Comparison of ENCODE assay signal across 10 mouse cellular contexts in genomic region chr14:41087509-41087908, GRCm38 (mm10). TPM values are rescaled to one million over a fixed set of nuclear protein-coding genes. Genes with fewer than 3 reads are reported as not detected.
DNase-seq lines count a peak whose midpoint lies in the region; ATAC-seq and TF ChIP-seq lines count a peak whose summit lies in the region.
"Had no signal": no experiment of that assay in that cellular context is flagged by ENCODE, and none has a peak within 500 bp of the region (broad histone marks: within the 10 kb centered on the region; RNA-seq: fewer than 3 reads in every experiment).

No protein-coding gene starts in this region.

- H3K9me3 ChIP-seq in midbrain, postnatal 0 days (ENCODE audit: low read length) = no peaks in the 10 kb centered on the region
- H3K9me3 ChIP-seq in midbrain, embryonic 13.5 days = no peaks in the 10 kb centered on the region
- H3K9me3 ChIP-seq: embryonic facial prominence, embryonic 15.5 days had no signal

- H3K27ac ChIP-seq in midbrain, postnatal 0 days (ENCODE audit: low read depth, low read length) = no peak overlapping the region
- H3K27ac ChIP-seq in midbrain, embryonic 13.5 days = no peak overlapping the region
- H3K27ac ChIP-seq: embryonic facial prominence, embryonic 15.5 days had no signal

- no peak overlapping the region for H3K9ac ChIP-seq in midbrain, postnatal 0 days (replicated peaks; ENCODE audit: low read length, poor library complexity, severe bottlenecking)
- no peak overlapping the region for H3K9ac ChIP-seq in midbrain, embryonic 13.5 days (replicated peaks)
- H3K9ac ChIP-seq: embryonic facial prominence, embryonic 15.5 days had no signal

- no peak for ATAC-seq in midbrain, postnatal 0 days (ENCODE audit: low FRiP score)
- ATAC-seq in midbrain, embryonic 13.5 days = no peak
- ATAC-seq in common myeloid progenitor, adult 5-6 weeks (replicated peaks; ENCODE audit: low read depth, poor library complexity, severe bottlenecking) = peak; percentile 69; the same call in 1 of the 2 replicates

- H3K36me3 ChIP-seq in midbrain, postnatal 0 days (ENCODE audit: insufficient read depth, low read length) = no peaks in the 10 kb centered on the region
- no peaks in the 10 kb centered on the region for H3K36me3 ChIP-seq in midbrain, embryonic 13.5 days
- H3K36me3 ChIP-seq: embryonic facial prominence, embryonic 15.5 days had no signal

- WGBS in midbrain, postnatal 0 days = 79% methylated on average over 1 of the region's 1 CpGs
- WGBS in midbrain, embryonic 13.5 days = 87% methylated on average over 1 of the region's 1 CpGs

- H3K4me3 ChIP-seq in midbrain, postnatal 0 days (ENCODE audit: low read depth, low read length) = no peak overlapping the region
- no peak overlapping the region for H3K4me3 ChIP-seq in midbrain, embryonic 13.5 days (replicated peaks)
- H3K4me3 ChIP-seq: embryonic facial prominence, embryonic 15.5 days had no signal

- peak; percentile 30 for TF ChIP-seq CTCF in midbrain, postnatal 0 days (IDR thresholded peaks at IDR 0.05)

- no peak overlapping the region for H3K4me2 ChIP-seq in midbrain, postnatal 0 days (ENCODE audit: low read depth, low read length, poor library complexity, severe bottlenecking)
- H3K4me2 ChIP-seq in midbrain, embryonic 13.5 days (replicated peaks) = no peak overlapping the region
- H3K4me2 ChIP-seq: embryonic facial prominence, embryonic 15.5 days had no signal

- DNase-seq in cerebellum, postnatal 25 days = peak; percentile 9 to 32
- DNase-seq in cerebellum, postnatal 4 days (ENCODE audit: low spot score in 2 of 2) = no peak
- no peak for DNase-seq in midbrain, postnatal 0 days (ENCODE audit: low spot score)
- peak; percentile 10 for DNase-seq in retina, embryonic 14.5 days (ENCODE audit: low spot score)
- DNase-seq in right cerebral cortex, postnatal 25 days = no peak
- no peak for DNase-seq in ovary, adult 18-20 months (ENCODE audit: low spot score)
- DNase-seq: heart, postnatal 10 days had no signal

- H3K27me3 ChIP-seq in midbrain, postnatal 0 days (ENCODE audit: insufficient read depth, low read length) = no peaks in the 10 kb centered on the region
- no peaks in the 10 kb centered on the region for H3K27me3 ChIP-seq in midbrain, embryonic 13.5 days
- H3K27me3 ChIP-seq: embryonic facial prominence, embryonic 15.5 days had no signal

- no peaks in the 10 kb centered on the region for H3K4me1 ChIP-seq in midbrain, postnatal 0 days (ENCODE audit: insufficient read depth, low read length)
- H3K4me1 ChIP-seq in midbrain, embryonic 13.5 days (replicated peaks) = no peaks in the 10 kb centered on the region
- H3K4me1 ChIP-seq: embryonic facial prominence, embryonic 15.5 days had no signal

RNA-seq across cellular contexts. Expression of gene Dydc1, which starts 14.8 kb away (rescaled TPM):
- total RNA-seq in midbrain, postnatal 0 days (2014; rRNA removed) = 0.33 TPM in 1 of 2 replicates, not detected in the other
- 0.23 TPM in 1 of 2 replicates, not detected in the other for polyA plus RNA-seq in midbrain, postnatal 0 days (2015; fragmentation: Nextera tagmentation; extraction: Ambion mirVana)
- not detected in 2 replicates for polyA plus RNA-seq in midbrain, embryonic 13.5 days (2015; fragmentation: Nextera tagmentation; extraction: Ambion mirVana)
- total RNA-seq in common myeloid progenitor, adult 5-6 weeks (2017) = not detected in 2 replicates
- total RNA-seq: heart, postnatal 10 days had no signal

RNA-seq across cellular contexts. Expression of gene Mat1a, which starts 17.3 kb away (rescaled TPM):
- total RNA-seq in midbrain, postnatal 0 days (2014; rRNA removed) = not detected in 2 replicates
- polyA plus RNA-seq in midbrain, postnatal 0 days (2015; fragmentation: Nextera tagmentation; extraction: Ambion mirVana) = not detected in 2 replicates
- not detected in 2 replicates for polyA plus RNA-seq in midbrain, embryonic 13.5 days (2015; fragmentation: Nextera tagmentation; extraction: Ambion mirVana)
- total RNA-seq in common myeloid progenitor, adult 5-6 weeks (2017) = not detected in 2 replicates
- total RNA-seq: heart, postnatal 10 days had no signal
- polyA plus RNA-seq: embryonic facial prominence, embryonic 15.5 days had no signal

RNA-seq across cellular contexts. Expression of gene Dydc2, which starts 18.5 kb away (rescaled TPM):
- not detected in 2 replicates for total RNA-seq in midbrain, postnatal 0 days (2014; rRNA removed)
- polyA plus RNA-seq in midbrain, postnatal 0 days (2015; fragmentation: Nextera tagmentation; extraction: Ambion mirVana) = 0.72 and 0.92 TPM in 2 replicates
- polyA plus RNA-seq in midbrain, embryonic 13.5 days (2015; fragmentation: Nextera tagmentation; extraction: Ambion mirVana) = 0.40 TPM in 1 of 2 replicates, not detected in the other
- total RNA-seq in common myeloid progenitor, adult 5-6 weeks (2017) = not detected in 2 replicates
- total RNA-seq: heart, postnatal 10 days had no signal

RNA-seq across cellular contexts. Expression of gene Sftpa1, which starts 44.1 kb away (rescaled TPM):
- total RNA-seq in midbrain, postnatal 0 days (2014; rRNA removed) = not detected in 2 replicates
- polyA plus RNA-seq in midbrain, postnatal 0 days (2015; fragmentation: Nextera tagmentation; extraction: Ambion mirVana) = not detected in 2 replicates
- polyA plus RNA-seq in midbrain, embryonic 13.5 days (2015; fragmentation: Nextera tagmentation; extraction: Ambion mirVana) = not detected in 2 replicates
- not detected in 2 replicates for total RNA-seq in common myeloid progenitor, adult 5-6 weeks (2017)
- polyA plus RNA-seq: embryonic facial prominence, embryonic 15.5 days had no signal

Comparison
In these comparisons a context has a peak if more than half of its experiments do, and no peak if none do; other contexts are left out.
1. DNase-seq: peak in cerebellum, postnatal 25 days (2 of 2) and retina, embryonic 14.5 days (single experiment); none in cerebellum, postnatal 4 days (0 of 2), midbrain, postnatal 0 days (single experiment), right cerebral cortex, postnatal 25 days (single experiment) and ovary, adult 18-20 months (single experiment).